Mouse (Mus musculus): ENCODE data around the gene Ltk.
"Not testable (repeated sequence)": the region's sequence is repeated elsewhere in the genome, so short reads cannot be mapped to it uniquely, and the experiment has no call there.

Gene Ltk

GRCm38 (mm10) chr2:119758101-119758843, 2.0 kb downstream of the Ltk start:
- peak; percentile 42 for DNase-seq

GRCm38 (mm10) chr2:119757601-119758100, 2.6 kb downstream of the Ltk start:
- DNase-seq, result peak; percentile 35

- DNase-seq, result no peak
Measured at GRCm38 (mm10) chr2:119749260-119749659, 11.0 kb downstream of the Ltk start.

- DNase-seq, result no peak
Measured at GRCm38 (mm10) chr2:119747554-119747953, 12.7 kb downstream of the Ltk start.

GRCm38 (mm10) chr2:119745281-119745680, 14.9 kb downstream of the Ltk start:
- DNase-seq, result no peak

GRCm38 (mm10) chr2:119744163-119745111, 15.8 kb downstream of the Ltk start:
- no peak for DNase-seq

GRCm38 (mm10) chr2:119743808-119744162, 16.4 kb downstream of the Ltk start:
- no peak for DNase-seq

- no peak for DNase-seq
Measured at GRCm38 (mm10) chr2:119743176-119743807, 16.9 kb downstream of the Ltk start.

- DNase-seq, result no peak
Measured at GRCm38 (mm10) chr2:119742461-119743175, 17.6 kb downstream of the Ltk start.

GRCm38 (mm10) chr2:119741581-119742411, 18.4 kb downstream of the Ltk start, which contains the start of gene Itpka:
TSS of gene Itpka (plus strand) at chr2:119742337.
- DNase-seq, result no peak

GRCm38 (mm10) chr2:119740567-119740966, 19.7 kb downstream of the Ltk start:
- DNase-seq, result no peak

- no peak for DNase-seq
Measured at GRCm38 (mm10) chr2:119737124-119737523, 23.1 kb downstream of the Ltk start.

- no peak for DNase-seq
Measured at GRCm38 (mm10) chr2:119730735-119731134, 29.5 kb downstream of the Ltk start.

- no peak for DNase-seq
Measured at GRCm38 (mm10) chr2:119727762-119728416, 32.3 kb downstream of the Ltk start.

GRCm38 (mm10) chr2:119721070-119721469, 39.2 kb downstream of the Ltk start:
- DNase-seq, result no peak

GRCm38 (mm10) chr2:119715868-119716267, 44.4 kb downstream of the Ltk start:
- DNase-seq, result not testable (repeated sequence)

GRCm38 (mm10) chr2:119710011-119710410, 50.2 kb downstream of the Ltk start:
- no peak for DNase-seq

- DNase-seq, result no peak
Measured at GRCm38 (mm10) chr2:119707676-119708075, 52.6 kb downstream of the Ltk start.

- no peak for DNase-seq
Measured at GRCm38 (mm10) chr2:119703171-119703570, 57.1 kb downstream of the Ltk start.
